Mouse (Mus musculus) liver, embryonic 16.5 days (tissue): ENCODE measurements around the gene Syn2. TPM values are rescaled to one million over a fixed set of nuclear protein-coding genes. Genes with fewer than 3 reads are reported as not detected.

Experiments used
- ATAC-seq: fragments of 200-750 bp; cut with Nextera tagmentation; 2 replicates; pipeline ENCODE4 v1.8.0; 2017; ENCODE audit warnings: low read depth, mild to moderate bottlenecking, moderate number of reproducible peaks, moderate library complexity
- H3K27ac ChIP-seq: fragments of 300-500 bp; sonication (generic); 2 replicates; pipeline ENCODE4 v1.5.1; 2014; ENCODE audit warnings: mild to moderate bottlenecking, low read length
- H3K27me3 ChIP-seq: fragments of 300-500 bp; sonication (generic); 2 replicates; pipeline ENCODE4 v1.6.1; 2014; ENCODE audit warnings: low read depth, low read length, mixed read lengths; ENCODE audit not compliant: control insufficient read depth, insufficient read depth
- H3K36me3 ChIP-seq: fragments of 300-500 bp; sonication (generic); 2 replicates; pipeline ENCODE4 v1.6.1; 2014; ENCODE audit warnings: mild to moderate bottlenecking; ENCODE audit not compliant: control insufficient read depth, insufficient read depth
- H3K4me1 ChIP-seq: fragments of 300-500 bp; sonication (generic); 2 replicates; pipeline ENCODE4 v1.6.1; 2014; ENCODE audit warnings: low read depth, low read length, mixed read lengths; ENCODE audit not compliant: control insufficient read depth
- H3K4me2 ChIP-seq: fragments of 300-500 bp; sonication (generic); 2 replicates; pipeline ENCODE4 v1.6.1; 2014; ENCODE audit warnings: low read depth, low read length, mixed read lengths
- H3K4me3 ChIP-seq: fragments of 300-500 bp; sonication (generic); 2 replicates; pipeline ENCODE4 v1.5.1; 2014; ENCODE audit warnings: low read depth, mild to moderate bottlenecking, low read length
- H3K9ac ChIP-seq: fragments of 300-500 bp; sonication (generic); 2 replicates; pipeline ENCODE4 v1.6.1; 2014; ENCODE audit warnings: low read depth, low read length
- H3K9me3 ChIP-seq: fragments of 300-500 bp; sonication (generic); replicated peaks from 2 replicates; pipeline ENCODE4 v1.6.1; 2016; ENCODE audit warnings: low read length; ENCODE audit not compliant: control insufficient read depth
- WGBS: fragments of 180-500 bp; shearing (Covaris S2); extraction: QIAGEN DNeasy Blood & Tissue Kit; methylation state at CpG from one replicate; pipeline ENCODE4 v1.1.7; 2014; ENCODE audit not compliant: insufficient replicate concordance; 5-methylcytosine and 5-hydroxymethylcytosine counted together
- polyA plus RNA-seq: library from polyadenylated mRNA; unstranded; fragments of >200 nt; fragmentation: Nextera tagmentation; extraction: Ambion mirVana; gene quantifications from 2 replicates; pipeline ENCODE4 v1.2.1, GENCODE M21; 2015

Syn2 gene
- 0.11 and 0.25 TPM in 2 replicates for polyA plus RNA-seq

DNA sequence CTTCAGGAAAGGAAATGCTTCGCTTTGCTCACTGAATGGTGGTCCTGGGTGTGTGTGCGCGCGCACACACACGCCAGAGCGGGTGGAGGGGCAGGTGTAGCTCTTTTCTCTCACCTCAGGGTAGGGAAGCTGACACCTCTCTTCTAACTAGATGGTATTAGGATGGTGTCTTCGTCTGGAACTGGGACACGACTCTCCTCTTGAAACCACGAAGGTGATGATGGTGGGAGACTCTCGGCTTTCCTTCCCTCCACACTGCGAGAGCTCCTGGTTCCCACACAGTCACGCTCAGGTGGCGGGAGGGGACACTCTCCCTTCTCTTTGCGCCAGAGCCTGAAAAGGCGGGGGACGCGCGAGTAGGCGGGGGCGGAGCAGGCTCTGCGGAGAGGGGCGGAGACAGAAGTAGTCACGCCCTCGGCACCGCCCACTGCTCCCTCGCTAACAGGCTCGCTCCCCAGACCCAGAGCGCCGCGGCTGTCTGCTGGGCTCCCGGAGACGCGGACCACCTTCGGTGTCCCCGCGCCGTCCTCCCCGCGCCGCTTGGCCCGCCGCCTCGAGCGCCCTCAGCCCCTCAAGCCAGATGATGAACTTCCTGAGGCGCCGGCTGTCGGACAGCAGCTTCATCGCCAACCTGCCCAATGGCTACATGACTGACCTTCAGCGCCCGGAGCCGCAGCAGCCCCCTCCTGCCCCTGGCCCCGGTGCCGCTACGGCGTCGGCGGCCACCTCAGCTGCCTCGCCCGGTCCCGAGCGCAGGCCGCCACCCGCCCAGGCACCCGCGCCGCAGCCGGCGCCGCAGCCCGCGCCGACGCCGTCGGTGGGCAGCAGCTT, at the start of gene Syn2:
Syn2 (plus strand) TSS at position 402 of the 831 bp plus-strand sequence.
- Histone ChIP-seq H3K4me1 (peaks cover 3% of the 10 kb centered on the region), H3K27me3 (peaks cover 34% of the 10 kb centered on the region), H3K4me3 (peak within 1 kb of the TSS; percentile 58), H3K9ac (peak within 1 kb of the TSS; percentile 24; the same call in 1 of the 2 replicates), H3K4me2 (peak within 1 kb of the TSS; percentile 72), H3K27ac (no peak within 1 kb of the TSS), H3K9me3 (no peaks in the 10 kb centered on the region), H3K36me3 (no peaks in the 10 kb centered on the region)
- 1% methylated on average over 75 of the region's 75 CpGs for WGBS
- peak; percentile 77 for ATAC-seq

DNA sequence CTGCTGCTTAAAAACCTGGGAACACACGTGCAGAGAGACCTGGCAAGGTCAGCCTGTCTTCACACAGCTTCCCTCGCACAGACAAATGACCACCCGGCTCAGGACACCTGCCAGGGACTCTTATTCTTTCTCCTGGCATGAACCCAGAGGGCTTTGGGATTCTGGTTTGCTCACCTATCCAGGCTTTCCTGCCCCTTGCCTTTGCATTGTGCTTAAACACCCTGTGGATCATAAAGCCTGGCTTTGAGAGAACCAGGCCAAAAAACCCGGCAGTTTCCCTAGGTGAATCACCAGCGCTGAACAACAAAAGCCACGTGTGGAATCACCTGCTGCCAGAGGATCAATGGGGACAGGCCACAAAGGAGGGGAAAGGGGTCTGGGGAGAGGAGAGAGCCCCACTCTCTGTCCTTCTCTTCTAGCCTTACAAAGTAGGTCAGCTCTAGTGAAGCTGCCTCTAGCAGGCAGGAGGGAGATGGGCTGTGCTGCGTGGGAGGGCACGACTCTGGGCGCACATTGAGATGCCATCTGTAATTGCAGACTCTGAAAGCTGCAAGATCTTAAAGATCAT, 49.3 kb upstream of the Syn2 start:
- no peaks in the 10 kb centered on the region for H3K27me3 ChIP-seq
- no peak for ATAC-seq
- WGBS = 52% methylated on average over 9 of the region's 9 CpGs
- H3K36me3 ChIP-seq = no peaks in the 10 kb centered on the region
- H3K4me3 ChIP-seq = no peak overlapping the region
- no peak overlapping the region for H3K9ac ChIP-seq
- H3K9me3 ChIP-seq = no peaks in the 10 kb centered on the region
- H3K4me2 ChIP-seq = no peak overlapping the region
- H3K27ac ChIP-seq = no peak overlapping the region
- H3K4me1 ChIP-seq = no peaks in the 10 kb centered on the region

DNA sequence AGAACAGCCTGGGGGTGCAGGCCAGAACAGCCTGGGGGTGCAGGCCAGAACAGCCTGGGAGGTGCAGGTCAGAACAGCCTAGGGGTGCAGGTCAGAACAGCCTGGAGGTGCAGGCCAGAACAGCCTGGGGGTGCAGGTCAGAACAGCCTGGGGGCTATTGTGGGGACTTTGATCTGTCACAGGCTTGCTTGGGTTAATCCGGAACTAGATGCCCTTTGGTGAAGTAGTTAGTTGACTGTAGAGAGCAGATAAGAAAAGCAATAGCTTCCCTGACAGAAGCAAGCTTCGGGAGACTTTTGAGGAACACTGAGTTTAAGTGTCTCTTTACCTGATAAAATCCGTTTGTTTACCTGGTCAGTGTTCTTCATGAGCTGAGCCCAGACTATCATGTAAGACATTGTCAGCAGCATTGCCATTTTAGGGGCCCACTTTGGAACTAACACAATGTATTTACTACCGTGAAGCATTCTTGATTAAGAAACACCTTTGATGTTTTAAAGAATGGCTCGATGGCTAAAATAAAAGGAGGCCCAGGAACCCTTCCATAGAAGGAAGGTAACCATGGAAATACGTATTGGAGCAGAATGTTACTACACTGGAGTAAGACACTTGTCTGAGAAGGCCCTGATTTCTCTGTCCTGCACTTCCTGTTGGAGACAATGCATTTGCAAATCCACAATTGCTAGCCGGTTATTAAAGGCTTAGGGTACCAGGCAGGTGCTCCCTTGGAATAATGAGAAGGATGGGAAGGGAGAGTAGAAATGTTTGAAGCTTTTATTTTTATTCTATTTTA, 46.2 kb upstream of the Syn2 start:
- H3K9me3 ChIP-seq = no peaks in the 10 kb centered on the region
- H3K27me3 ChIP-seq = no peaks in the 10 kb centered on the region
- no peaks in the 10 kb centered on the region for H3K4me1 ChIP-seq
- no peak overlapping the region for H3K4me3 ChIP-seq
- no peak for ATAC-seq
- H3K4me2 ChIP-seq = no peak overlapping the region
- no peak overlapping the region for H3K9ac ChIP-seq
- 36% methylated on average over 7 of the region's 7 CpGs for WGBS
- no peak overlapping the region for H3K27ac ChIP-seq
- no peaks in the 10 kb centered on the region for H3K36me3 ChIP-seq

DNA sequence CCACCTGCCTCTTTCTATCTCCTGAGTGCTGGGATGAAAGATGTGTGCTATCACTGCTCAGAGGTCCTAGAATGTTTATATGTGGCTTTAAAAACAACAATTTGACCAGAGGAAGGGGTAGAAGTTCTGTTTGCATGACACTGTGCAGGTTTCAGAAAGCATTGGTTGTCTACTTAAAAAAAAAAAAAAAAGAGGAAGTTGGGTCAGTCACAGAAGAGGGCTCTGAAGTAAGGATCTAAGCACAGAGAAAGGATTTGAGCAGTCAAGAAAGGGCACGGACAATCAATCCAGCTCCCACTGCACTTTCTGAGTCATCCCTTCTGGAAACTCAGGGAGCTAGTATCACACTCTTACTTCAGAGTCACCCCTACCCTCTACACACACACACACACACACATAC, 43.0 kb upstream of the Syn2 start:
- Histone ChIP-seq H3K9me3 (no peaks in the 10 kb centered on the region), H3K27ac (no peak overlapping the region)
- 0% methylated on average over 1 of the region's 1 CpGs for WGBS

DNA sequence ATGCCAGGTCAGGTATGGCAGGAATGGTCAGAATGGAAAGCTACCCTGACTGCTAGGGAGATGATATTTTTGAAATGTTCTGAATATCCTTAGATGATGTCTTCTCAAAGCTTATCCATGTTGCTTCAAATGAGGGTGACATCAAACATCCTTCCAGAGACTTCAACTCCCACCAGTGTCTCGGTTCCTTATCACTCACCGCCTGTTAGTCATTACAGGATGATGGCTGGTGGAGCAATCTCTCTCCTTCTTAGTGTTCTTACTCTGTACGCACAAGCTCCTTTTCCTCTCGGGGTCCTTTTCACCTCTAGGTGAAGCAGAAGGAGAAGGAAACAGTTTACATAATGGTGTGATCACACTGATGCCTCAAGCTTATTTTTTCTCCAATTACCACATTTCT, 32.2 kb upstream of the Syn2 start:
- Histone ChIP-seq H3K9me3 (no peaks in the 10 kb centered on the region), H3K4me2 (no peak overlapping the region), H3K36me3 (no peaks in the 10 kb centered on the region), H3K9ac (no peak overlapping the region), H3K27me3 (no peaks in the 10 kb centered on the region), H3K27ac (no peak overlapping the region), H3K4me1 (no peaks in the 10 kb centered on the region), H3K4me3 (no peak overlapping the region)
- ATAC-seq = no peak
- 40% methylated on average over 4 of the region's 4 CpGs for WGBS

More for the DNA sequence above, 43.0 kb upstream of the Syn2 start:
- Histone ChIP-seq H3K36me3 (no peaks in the 10 kb centered on the region), H3K4me2 (no peak overlapping the region), H3K4me1 (no peaks in the 10 kb centered on the region), H3K9ac (no peak overlapping the region), H3K27me3 (no peaks in the 10 kb centered on the region), H3K4me3 (no peak overlapping the region)
- no peak for ATAC-seq

DNA sequence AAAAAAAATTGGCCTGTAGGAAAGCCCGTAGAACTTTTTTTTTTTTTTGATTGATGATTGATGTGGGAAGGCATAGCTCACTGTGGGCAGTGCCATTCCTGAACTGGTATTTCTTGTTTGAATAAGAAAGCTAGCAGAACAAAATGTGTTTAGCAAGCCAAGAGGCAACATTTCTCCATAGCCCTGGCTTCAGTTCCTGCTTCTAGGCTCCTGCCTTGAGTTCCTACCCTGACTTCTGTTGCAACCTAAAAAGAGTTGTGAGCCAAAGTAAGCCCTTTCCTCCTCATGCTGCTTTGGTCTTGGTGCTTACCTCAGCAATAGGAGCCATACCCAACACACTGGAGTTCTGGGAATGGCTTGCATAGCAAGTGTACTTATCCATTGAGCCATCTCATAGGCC, 23.3 kb upstream of the Syn2 start:
- H3K36me3 ChIP-seq = no peaks in the 10 kb centered on the region
- no peaks in the 10 kb centered on the region for H3K27me3 ChIP-seq
- WGBS = 53% methylated on average over 1 of the region's 1 CpGs
- ATAC-seq = no peak
- no peak overlapping the region for H3K4me2 ChIP-seq
- no peaks in the 10 kb centered on the region for H3K4me1 ChIP-seq
- no peak overlapping the region for H3K9ac ChIP-seq
- H3K27ac ChIP-seq = no peak overlapping the region
- H3K9me3 ChIP-seq = no peaks in the 10 kb centered on the region
- no peak overlapping the region for H3K4me3 ChIP-seq

DNA sequence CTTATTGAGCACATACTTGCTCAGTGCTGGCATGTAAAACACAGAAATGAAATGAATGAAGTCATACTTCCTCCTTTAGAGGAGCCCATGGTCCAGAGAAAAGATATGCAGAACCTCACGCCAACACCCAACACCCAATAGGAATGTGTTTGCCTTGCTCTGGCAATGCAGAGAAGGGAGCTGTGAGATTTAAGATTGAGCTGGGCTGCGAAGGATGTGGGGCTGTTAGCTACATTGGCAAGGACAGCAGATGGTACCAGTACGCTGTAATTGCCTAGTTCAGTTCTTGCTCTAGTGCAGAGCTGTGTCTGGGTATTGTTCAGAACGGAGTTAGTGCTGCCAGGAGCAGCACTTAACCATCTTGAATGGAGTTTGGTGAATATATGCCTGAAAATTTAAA, 12.5 kb upstream of the Syn2 start:
- Histone ChIP-seq H3K4me3 (no peak overlapping the region), H3K9me3 (no peaks in the 10 kb centered on the region), H3K4me2 (no peak overlapping the region), H3K27ac (no peak overlapping the region), H3K36me3 (no peaks in the 10 kb centered on the region), H3K9ac (no peak overlapping the region), H3K4me1 (no peaks in the 10 kb centered on the region), H3K27me3 (no peaks in the 10 kb centered on the region)
- ATAC-seq = no peak
- 63% methylated on average over 4 of the region's 4 CpGs for whole genome bisulfite sequencing

DNA sequence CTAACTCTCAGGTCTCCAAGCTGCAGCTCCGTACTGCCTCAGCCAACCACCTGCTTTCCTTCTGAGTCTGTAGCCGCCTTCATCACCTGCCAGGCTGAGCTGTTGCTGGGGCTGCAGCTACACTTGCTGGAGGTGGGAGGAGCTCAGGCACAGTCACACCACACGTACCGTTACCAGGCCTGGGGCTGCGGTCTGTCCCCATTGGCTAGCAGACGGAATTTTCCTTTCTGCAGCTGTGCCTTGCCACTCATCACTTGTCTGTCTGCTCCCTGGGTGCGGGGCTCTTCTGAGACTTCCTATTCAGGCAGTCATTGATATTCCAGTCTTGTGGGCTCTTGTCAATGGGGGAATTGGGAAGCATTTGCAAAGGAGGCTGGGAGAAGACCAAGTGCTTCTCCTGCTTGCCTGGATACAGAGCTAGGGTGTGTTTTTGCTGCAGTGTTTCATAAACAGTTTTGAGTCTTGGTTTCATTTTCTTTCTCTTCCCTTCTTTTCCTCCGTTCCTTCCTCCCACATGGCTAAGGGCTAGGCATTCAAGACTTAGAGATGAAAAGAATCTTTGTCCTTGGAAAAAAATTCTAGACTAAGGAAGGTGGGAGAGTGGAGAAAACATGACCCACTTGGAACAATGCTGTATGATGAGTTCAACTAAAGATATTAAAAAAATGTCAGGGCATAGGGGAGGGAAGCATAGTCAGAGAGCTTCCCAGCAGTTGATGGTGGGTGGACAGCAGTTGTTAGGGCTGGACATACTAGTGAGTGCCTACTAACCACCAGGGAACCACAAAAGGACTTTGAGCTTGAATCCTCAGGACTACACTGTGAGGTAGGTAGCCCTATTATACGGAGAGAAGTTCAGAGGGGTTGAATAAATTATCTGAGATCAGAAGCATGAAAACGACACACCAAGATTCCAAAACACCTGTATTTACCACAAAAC, 11.2 kb upstream of the Syn2 start:
- ATAC-seq = no peak
- WGBS = 13% methylated on average over 10 of the region's 10 CpGs

More for the DNA sequence above, 11.2 kb upstream of the Syn2 start:
- Histone ChIP-seq H3K4me2 (no peak overlapping the region), H3K9ac (no peak overlapping the region), H3K4me3 (no peak overlapping the region), H3K9me3 (no peaks in the 10 kb centered on the region), H3K27me3 (no peaks in the 10 kb centered on the region), H3K27ac (no peak overlapping the region), H3K4me1 (no peaks in the 10 kb centered on the region), H3K36me3 (no peaks in the 10 kb centered on the region)
